Mouse (Mus musculus): ENCODE data around the gene L3mbtl1.
"Not testable (repeated sequence)": the region's sequence is repeated elsewhere in the genome, so short reads cannot be mapped to it uniquely, and the experiment has no call there.

Gene L3mbtl1

DNA sequence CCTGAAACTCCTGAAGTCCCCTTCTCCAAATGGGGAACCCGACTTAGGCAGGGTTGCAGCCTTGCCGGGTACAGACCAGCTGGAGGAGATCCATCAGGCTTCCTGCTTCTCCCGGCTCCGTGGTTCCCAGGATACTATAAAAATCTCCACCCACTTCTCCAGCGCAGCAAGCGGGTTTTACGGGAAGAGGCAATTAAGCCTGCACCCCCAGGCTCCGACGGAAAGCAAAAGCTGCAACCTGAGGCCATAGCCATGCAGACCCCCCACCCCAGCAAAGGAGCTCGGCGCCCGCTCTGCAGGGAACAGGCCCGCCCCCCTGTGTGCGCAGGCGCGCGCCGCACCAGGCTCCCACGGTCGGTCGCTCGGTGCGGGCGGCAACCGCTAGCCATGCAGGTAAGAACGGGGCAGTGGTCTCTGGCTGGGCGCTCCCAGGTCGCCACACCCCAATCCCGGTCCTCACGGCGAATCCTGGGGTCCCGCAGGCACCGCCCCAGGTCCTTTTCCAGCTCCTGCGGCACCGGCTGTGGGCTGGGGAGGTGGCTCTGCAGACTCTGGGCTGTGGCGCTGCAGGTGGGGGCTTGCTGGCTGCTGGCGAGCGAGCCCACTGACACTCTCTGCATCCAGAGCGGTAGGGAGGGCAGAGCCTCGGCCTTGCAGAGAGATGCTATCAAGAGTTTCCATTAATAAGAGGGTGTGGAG, at the start of gene L3mbtl1:
Gene L3mbtl1, plus strand, starts transcription at position 325 of the 699 bp plus-strand sequence.
- DNase-seq (ENCODE audit: low read depth): no peak

DNA sequence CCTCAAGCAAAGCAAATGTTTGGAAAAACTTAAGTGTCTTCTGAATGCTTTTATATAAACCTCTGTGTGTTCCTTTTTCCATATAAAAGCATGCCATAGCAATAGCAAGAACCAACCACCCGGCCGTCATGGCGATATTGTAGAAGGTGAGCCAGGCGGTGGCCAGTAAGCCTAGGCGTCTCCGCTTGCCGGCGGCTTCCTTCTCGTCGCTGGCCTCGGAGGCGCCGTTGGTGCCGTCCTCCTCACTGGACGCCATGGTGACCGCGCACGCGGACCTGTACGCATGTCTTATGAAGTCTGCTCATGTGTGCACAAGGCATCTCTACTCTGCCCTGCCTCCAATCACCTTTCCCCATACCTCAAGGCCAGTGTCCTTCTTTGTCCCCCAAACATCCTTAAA, 44.0 kb upstream of the L3mbtl1 start:
- not testable (repeated sequence) for DNase-seq (ENCODE audit: low read depth)

DNA sequence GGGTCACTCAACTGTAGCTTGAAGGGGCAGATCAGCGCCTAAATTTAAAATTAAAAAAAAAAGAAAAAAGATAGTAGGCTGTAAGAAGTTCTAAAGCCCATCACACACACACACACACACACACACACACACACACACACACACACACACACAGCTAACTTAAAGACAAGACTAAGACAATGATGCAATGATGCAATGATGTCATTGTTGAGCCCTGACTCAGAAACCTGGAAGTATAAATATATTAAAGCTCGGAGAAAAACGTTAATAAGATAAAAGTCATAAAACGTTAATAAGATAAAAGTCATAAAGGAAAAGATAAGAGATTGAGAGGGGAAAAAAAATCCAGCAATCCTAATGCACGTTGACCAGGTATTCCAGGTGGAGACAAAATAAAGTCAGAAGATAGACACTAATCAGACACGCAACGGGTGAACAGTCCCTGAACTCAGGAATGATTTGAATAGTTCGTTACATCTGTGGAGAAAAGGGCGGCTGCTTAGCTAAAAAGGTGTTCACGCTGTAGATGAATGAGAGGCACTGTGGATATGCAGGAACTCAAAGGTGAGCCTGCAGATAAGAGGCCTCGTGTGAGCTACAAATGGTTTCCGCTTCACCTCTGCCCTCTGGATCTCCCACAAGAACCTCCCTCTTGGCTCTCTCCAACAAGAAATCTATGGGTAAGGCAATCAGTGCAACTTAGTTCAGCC, 43.2 kb upstream of the L3mbtl1 start:
- no peak for DNase-seq (ENCODE audit: low read depth)

DNA sequence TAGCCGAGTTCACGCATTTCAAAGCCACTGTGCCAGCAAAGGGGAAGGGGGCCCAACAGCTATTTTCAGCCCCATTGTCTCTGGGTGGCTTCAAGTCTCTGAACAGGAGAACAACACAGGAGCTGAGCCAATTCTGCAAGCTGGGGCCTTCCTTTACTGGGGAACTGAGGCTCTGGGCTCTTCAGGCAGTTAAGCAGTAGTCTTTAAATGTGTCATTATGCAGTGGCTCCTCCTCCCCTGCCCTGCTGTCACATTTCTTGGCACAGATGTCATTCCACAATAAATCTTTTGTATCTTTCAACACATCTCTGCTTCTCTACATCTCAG, 42.7 kb upstream of the L3mbtl1 start:
- no peak for DNase-seq (ENCODE audit: low read depth)

DNA sequence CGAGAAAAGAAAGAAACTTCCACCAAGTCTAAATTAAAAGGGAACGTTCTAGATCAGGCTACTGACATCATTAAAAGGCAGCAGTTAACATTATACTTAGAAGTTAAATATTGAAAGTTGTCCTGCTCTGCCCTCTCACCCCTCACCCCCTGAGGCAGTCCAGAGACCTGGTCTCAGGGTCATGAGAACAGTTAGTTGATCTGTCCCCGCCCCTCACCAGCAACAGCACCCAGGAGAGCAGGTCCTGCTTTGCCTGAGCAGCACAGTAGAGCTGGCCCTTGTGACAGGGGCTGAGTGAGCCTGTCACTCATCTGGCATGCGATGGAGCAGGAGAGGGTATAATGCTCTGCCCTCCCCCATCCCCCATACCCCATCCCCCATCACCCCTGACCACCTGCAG, 37.4 kb upstream of the L3mbtl1 start:
- no peak for DNase-seq (ENCODE audit: low read depth)

DNA sequence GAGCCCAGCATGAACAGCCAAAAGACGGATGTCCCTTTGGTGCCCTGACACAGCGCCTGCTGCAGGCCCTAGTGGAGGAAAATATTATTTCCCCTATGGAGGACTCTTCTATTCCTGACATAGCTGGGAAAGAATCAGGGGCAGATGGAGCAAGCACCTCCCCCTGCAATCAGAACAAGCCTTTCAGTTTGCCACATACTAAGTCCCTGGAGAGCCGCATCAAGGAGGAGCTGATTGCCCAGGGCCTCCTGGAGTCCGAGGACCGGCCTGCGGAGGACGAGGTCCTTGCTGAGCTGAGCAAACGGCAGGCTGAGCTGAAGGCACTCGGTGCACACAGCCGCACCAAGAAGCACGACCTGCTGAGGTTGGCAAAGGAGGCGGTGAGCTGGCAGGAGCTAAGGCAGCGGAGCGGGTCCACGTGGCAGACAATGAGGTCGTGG, 35.2 kb upstream of the L3mbtl1 start:
- no peak for DNase-seq (ENCODE audit: low read depth)

DNA sequence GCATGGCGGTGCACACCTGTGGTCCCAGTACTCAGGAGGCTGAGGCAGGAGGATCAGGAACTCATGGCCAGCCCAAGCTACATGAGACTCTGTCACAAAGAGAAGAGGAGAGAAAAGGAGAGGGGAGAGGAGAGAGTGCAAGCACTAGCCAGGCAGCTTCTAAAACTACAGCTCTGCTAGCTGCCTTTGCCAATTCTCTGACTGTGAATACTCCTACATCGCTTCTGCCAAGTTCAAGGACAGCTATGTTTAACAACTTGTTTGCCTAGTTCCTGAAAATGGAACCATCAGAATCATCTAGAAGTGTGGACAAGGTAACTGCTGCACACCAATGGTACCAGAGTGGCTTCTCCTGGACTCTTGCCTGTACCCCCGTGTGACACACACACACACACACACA, 29.2 kb upstream of the L3mbtl1 start:
- DNase-seq (ENCODE audit: low read depth): no peak

DNA sequence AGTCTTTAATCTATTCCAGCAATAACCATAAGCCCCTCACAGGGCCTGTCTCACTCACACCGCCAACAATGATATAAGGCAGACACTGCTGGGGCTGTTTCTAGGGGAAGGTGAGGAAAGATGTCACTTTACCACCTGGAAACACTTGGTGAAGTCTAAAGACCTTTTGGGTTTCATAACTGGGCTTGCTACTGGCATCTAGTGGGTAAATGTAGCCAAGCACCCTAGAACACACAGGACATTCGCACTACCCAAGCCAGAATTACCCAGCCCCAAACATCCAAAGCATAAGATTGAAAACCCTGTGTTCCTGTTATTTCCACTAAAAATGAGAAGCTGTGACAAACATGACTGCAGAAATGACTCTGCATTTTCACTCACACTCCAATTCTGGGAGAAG, 28.8 kb upstream of the L3mbtl1 start:
- no peak for DNase-seq (ENCODE audit: low read depth)

DNA sequence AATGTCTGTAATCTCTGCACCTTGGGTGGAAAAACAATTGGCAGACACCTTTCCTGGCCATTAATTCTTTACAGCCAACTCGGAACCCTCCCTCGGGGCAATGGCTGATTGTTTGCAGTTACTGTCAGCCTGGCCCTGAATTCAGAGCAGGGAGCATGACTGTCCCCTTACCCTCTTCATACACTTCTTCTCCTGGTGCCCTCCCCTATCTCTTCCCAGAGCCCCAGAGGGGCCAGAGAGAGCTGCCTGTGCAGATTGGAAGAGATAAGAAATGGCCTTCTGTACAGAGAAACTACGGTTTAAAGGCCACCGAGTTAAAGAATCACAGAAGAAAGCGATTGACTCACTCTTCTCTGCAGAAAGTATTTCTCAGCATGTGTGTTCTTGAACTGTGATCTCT, 23.3 kb upstream of the L3mbtl1 start:
- DNase-seq (ENCODE audit: low read depth): no peak

DNA sequence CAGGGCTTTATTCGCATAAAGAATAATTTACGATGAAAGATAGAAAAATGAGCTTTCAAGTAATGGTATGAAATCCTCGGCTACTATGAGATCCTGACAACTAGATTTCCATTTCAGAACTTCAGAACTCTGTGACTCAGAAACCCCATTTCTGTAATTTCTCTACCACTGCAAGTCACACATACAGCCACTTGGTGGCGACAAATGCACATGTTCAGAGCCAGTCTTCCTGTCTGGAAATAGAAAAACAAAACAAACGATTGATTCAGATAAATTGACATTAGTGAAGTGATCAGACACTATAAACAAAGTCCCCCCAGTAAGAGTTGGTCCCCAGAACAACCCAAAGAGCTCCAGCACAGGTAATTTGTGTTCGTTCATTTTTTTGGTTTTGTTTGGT, 21.1 kb upstream of the L3mbtl1 start:
- DNase-seq (ENCODE audit: low read depth): peak; percentile 62

DNA sequence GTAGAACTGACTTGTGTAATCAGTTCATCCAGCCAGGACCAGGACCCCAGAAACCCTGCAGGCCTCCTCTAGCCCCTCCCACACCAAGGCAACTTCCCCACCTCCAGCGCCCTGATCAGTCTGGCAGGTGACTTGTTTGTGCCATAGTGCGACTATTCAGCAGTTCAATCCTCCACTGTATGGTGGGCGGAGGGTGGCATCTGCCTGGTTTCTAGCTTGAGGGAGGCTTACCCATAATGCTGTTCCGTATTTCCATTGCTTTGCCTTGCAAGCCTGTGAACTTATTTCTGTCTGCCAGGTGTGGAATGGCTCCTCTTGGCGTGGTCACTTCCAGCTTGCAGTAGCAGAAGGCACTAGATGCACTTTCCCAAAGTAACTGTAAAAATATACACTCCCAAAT, 20.4 kb upstream of the L3mbtl1 start:
- DNase-seq (ENCODE audit: low read depth): no peak

DNA sequence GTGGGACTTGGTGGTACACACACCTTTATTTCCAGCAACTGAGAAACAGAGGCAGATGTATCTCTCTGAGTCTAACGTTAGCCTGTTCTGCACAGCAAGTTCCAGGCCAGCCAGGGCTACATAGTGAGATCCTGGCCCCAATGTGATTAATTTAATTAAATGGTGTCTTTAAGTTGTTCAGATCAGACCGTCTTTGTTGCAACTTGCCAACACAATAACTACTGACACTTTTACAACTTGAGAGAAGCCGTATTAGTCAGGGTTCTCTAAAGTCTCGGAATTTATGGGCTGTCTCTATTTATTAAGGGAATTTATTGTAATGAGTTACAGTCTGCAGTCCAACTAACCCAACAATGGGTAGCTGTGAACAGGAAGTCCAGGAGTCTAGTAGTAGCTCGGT, 19.1 kb upstream of the L3mbtl1 start:
- DNase-seq (ENCODE audit: low read depth): no peak

DNA sequence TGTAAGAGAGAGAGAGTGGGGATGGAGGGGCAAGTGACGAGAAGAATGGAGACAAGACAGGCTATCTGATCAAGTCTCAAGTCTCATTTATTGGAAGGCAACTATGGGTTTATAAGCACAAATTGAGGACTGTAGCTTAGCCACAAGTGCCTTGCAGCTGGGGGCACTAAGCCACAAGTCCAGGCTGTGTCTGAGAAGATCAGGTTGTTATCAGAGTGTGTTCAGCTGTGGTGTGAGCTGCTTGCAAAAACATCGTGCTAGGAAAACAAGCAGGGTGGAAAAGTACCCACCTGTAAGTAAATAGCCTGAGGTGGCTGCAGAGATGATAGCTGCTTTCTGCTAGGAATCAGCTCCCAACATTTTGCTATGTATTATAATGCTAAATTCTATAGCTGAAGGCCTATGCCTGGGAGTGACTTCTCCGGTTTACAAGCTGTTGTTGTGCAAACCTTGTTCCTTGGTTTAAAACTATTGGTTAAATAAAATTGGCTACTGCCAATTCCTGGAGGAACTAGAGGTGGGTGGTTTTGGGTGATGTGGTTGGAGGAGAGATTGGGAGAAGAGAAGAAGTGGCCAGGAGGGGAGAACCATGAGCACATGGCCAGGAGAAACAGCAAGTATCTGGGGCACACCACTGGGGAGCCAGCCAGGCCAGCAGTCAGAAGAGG, 15.2 kb upstream of the L3mbtl1 start:
- no peak for DNase-seq (ENCODE audit: low read depth)

DNA sequence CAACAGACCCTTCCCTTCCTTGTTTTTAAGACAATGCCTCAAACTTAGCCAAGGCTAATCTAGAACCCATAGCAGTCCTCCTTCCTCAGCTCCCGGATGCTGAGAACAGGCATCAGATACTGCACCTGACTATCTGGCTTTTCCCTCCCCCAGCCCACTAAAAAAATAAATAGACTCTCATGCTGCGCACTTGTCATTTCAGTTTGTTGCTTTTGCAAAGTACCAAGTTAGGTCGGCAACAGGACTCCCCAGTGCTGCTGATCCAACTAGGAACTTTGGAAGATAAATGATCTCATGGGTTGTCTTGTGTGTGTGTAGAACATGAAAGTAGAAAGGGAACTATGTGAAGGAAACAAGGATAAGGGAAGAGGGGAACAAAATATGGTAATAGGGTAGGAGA, 13.6 kb upstream of the L3mbtl1 start:
- no peak for DNase-seq (ENCODE audit: low read depth)

DNA sequence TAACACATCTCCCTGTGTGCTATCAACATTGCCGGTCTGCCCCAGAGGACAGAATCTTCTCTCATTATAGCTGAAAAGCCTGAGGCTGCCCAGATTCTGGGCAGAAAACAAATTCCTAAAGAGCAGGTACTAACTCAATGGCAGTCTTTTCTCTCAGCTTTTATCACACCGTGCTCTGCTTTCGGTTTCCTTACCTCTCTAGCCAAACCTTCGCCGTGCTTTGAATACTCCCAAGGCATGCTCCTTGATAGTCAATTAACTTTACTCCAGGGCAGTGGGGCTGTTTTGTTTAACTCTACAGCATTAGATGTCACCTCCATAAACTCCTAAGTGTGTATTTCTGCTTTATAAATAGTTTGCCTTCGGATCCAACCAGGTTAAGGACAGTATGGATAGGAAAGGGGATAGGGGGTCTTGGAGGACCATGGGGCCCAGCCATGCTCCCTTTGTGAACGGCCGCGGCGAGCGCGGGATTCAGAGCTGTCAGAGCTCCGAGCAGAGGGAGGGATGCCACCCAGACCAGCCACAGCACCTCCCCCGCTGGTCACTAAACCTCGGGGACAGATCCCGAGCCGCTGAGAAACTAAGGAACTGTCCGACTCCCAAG, 12.7 kb upstream of the L3mbtl1 start:
- DNase-seq (ENCODE audit: low read depth): no peak

DNA sequence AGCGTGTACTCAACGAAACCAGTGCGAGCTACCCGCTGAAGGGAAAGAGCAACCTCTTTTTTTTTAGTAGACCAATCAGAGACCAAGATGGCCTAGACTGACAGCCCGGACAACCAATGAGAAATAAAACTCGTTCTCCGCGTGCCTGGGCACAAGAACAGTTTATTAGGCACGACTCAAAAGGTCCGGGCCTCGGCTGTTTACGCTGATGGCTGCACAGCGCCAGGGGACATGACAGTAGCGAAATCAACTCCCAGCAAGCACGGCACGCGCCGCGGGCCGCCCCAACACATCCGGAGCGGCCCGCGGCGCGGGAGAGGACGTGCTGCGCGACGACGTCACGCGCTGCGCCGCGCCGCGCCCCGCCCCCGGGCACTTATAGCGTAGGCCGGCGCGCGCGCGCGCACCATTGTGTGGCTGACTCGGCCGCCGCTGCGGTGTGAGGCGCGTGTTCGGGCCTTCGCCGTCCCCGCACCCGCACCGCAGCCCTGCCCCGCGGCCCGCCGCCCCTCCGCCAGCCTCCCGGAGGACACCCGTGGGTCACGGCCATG, 12.1 kb upstream of the L3mbtl1 start, which contains the start of gene Srsf6:
Gene Srsf6, plus strand, starts transcription at position 406 of the 551 bp plus-strand sequence.
- DNase-seq (ENCODE audit: low read depth): peak; percentile 82

DNA sequence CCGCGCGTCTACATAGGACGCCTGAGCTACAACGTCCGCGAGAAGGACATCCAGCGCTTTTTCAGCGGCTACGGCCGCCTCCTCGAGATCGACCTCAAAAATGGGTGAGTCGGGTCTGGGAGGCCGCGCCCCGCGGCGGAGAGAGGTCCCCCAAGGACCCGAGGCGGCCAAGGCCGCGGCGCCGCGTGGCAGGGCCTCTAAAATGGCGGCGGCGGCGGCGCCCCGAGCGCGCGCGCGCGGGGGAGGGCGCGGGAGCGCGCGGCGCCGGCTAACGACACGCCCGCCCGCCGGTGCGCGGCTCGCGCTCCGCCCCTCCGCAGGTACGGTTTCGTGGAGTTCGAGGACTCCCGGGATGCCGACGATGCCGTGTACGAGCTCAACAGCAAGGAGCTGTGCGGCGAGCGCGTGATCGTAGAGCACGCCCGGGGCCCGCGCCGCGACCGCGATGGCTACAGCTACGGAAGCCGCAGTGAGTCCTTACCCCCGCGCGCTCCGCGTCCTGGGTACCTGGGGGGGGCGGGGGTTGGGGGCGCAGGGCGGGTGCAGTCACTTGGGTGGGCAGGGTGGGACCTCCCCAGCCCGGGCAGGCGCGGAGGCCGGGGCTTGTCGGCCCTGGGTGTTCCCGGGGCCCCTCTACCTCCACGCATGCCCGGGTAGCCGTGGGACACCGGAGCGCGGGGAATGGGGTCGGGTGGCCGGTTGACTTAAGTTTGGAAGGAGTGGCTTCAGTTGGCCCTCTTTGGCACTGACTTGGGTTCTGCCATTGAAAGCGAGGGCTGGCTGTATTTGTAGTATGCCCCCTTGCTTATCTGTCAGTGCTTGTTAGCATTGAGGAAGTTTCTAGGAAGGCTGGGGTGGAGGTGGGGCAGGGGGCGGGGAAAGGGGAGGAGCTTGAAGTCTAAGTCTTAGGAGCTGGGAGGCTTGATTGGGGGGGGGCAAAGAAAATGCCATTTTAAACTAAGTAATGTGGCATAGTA, 11.3 kb upstream of the L3mbtl1 start:
- DNase-seq (ENCODE audit: low read depth): peak; percentile 50

DNA sequence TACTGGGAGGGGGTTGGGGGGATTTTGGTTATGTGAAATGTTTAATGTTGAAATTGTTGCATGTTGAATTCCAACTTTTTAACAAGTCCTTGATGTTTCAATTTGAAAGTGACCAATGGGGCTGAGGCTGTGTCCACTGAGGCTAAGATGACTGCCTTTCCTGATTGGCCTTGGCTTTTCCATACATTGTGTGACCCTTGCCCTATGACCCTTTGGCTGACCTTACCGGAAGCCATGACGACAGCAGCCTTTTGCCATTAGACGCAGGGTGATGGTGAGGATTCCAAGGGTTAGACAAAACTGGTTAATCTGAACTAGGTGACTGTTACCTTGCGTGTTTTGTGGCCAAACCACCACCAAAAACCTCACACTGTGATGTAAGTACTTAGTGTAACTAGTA, 10.6 kb upstream of the L3mbtl1 start:
- no peak for DNase-seq (ENCODE audit: low read depth)

DNA sequence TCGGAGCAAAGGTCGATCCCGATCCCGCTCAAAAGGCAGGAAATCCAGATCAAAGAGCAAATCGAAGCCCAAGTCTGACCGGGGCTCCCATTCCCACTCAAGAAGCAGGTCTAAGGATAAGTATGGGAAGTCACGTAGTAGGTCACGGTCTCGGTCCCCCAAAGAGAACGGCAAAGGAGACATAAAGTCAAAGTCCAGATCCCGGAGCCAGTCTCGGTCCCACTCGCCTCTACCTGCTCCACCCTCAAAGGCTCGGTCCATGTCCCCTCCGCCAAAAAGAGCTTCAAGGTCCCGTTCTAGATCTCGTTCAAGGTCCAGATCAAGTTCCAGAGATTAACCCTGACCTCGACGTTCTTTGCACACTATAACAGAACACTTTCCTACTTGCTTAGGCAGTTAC, 8.9 kb upstream of the L3mbtl1 start:
- DNase-seq (ENCODE audit: low read depth): no peak

DNA sequence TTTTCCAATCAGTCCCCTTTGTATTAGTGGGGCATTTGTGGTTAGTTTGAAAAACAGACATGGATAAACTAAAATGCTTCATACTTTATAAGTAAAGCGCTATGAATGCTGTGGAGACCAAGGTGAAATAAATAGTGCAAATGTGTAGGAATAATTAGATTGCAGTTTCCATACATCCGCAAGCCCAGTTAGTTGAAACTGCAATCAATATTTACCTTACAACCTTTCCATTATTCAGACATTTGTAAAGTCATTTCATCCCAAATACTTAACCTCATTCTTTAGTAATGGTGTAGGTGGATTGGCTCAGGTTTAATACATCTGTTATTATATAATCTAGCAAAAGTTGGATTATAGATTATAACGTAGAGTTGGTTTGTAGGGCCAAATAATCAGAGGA, 7.6 kb upstream of the L3mbtl1 start:
- DNase-seq (ENCODE audit: low read depth): no peak

DNA sequence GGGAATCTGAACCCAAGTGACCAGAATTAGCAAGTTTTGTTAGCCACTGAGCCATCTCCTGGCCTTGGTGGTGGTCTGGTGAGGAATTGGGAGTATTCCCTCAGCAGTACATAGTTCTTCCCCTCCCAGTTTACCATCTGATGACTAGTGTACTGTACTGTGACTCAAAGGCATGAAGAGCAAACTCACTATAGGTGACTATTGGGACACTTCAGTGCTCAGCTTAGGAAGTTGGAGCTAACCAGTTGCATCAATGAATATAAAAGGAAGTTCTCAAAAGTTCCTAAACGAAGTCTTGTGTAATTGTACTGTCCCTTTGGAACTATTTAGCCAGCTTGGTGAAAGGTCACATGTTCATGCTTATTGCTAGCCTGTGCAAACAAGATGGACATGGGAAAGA, 3.7 kb upstream of the L3mbtl1 start:
- no peak for DNase-seq (ENCODE audit: low read depth)

Measured in c-Kit-positive CD71-negative TER-119-negative erythroid progenitor cells, embryonic 14.5 days (primary cell).